Mouse (Mus musculus) gastrocnemius, postnatal 4 days (tissue): Measurements from ENCODE around the gene Dedd. TPM values are rescaled to one million over a fixed set of nuclear protein-coding genes. Genes with fewer than 3 reads are reported as not detected.
"Not testable (repeated sequence)": the region's sequence is repeated elsewhere in the genome, so short reads cannot be mapped to it uniquely, and the experiment has no call there.

Experiments used
- DNase-seq, 2 experiments: peaks; one replicate each; pipeline ENCODE4 v3.0.0; 2021 to 2022; ENCODE audit warnings: low spot score in 2 of 2, mixed read lengths in 2 of 2
- total RNA-seq, 2 experiments: library from RNA; stranded (reverse); gene quantifications; 2 replicates each; pipeline ENCODE4 v1.2.3; 2021

Dedd gene
- total RNA-seq, 2 experiments from 2014 or later: 33.5 to 33.6 TPM

DNA sequence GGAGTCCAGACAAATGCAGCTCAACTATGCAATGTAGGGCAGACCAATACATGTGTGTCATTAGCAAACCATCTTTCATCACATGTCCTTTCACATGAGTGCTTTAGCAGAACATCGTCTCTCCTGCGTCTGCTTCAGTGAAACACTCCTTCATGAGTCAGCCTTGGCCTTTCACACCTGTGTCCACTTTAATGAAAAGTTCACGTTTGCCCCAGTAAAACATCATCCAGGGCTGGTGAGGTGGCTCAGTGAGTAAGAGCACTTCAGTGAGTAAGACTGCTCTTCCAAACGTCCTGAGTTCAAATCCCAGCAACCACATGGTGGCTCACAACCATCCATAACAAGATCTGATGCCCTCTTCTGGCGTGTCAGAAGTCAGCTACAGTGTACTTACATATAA, 22.8 kb upstream of the Dedd start:
- not testable (repeated sequence) for DNase-seq

DNA sequence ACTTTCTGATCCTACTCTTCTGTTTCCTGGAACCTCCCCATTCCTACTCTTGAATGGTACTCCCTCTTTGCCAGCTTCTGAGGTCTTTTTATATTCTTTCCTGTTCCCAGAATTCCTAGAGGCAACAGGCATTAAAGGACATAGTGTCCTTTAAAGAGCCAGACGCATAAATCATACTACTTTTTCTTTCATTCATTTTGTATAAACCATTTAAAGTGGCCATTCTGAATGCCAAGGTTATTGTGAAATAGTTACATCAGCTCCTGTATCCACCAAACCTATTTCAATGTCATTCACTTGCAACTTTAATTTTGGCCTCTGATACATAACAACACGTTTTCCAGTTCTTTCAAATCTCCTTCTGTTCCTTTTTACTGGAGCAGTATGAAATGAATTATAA, 19.6 kb upstream of the Dedd start:
- DNase-seq: no peak

DNA sequence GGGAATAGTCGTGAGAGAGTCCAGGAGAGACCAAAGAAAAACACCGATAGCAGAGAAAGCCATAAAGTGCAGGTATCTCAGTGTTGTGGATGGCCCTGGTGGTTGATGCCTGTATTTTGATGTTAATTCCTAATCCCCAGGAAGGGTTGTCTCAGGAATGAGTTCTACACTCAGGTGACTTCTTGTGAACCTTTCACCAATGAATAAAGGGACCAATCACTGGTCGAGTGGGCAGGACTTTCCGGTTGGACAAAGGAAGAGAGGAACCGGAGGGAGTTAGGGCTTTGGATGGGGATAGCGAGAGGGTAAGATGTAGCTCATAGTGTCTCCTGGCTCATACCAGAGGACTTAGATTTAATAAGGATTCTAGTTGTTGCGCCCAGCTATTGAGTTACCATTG, 9.2 kb upstream of the Dedd start:
- no peak for DNase-seq

DNA sequence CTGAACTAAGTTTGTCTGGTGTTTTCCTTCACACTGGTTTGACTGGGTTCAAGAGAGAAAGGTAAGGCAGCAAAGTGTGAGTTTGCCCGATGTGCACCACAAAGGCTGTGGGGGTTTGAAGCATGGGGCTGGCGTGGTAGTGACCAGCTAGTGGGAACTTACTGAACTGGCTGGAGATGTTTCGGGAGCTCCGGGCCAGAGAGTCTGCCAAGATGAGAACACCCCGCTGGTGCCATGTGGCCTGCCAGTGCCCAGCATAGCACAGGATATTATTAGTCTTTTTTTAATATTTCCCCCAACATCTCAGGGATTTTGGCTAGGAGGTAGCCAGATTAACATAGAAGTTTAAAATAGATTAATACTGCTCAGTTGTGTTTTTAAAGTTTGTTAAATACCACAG, 8.8 kb upstream of the Dedd start:
- no peak for DNase-seq

DNA sequence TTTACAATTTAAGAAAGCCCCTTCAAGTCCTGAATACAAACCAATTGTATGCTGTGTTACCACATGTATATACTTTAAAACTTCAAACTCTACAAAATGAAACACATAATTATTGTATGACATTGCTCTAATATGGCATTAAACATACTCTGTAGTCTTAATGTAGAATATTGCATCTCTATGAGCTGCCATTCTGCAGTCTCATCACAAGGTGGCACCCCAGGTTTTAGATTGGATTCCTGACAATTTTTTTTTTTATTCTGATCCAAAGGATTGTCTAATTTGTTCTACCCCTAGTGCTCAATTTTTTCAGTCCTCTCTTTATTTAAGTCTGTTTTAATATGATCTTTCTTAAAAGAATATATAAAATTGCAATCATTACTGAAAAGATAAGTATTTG, 7.5 kb upstream of the Dedd start:
- DNase-seq: no peak

DNA sequence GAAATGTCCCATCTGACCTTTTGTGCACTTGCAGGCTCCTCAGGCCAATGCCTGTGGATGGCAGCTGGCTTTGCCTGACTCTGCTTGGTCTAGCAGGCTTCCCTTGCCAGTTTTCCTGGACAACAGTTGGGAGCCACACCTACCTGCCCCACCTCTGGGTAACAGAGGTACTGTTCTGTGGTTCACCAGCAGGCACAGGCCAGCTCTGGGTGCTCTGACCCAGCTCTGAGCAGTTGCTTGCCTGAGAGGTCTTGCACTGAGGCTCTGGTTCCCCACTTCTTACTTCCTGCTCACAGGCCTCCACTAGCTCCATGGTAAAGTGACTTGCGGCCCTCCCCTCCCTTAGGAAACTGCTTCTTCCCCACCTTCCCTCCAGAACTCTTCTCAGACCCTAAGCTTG, 6.9 kb upstream of the Dedd start:
- no peak for DNase-seq

DNA sequence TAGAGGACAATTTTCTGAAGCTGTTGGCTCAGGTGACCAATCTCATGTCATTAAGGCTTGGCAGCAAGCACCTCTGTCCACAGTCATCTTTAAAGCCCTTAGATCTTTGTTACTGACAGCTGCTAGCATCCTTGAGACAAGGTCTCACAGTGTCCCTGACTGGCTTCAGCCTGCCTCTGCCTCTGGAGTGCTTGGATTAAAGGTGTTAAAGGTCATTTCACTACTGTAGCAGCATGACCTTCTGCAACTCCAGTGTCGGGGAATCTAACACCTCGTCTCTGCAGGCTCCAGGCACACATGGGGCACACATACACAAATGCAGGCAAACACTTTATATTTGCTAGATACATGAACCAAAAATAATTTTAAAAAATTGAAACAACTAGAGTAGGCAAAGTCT, 3.4 kb upstream of the Dedd start:
- DNase-seq: no peak

DNA sequence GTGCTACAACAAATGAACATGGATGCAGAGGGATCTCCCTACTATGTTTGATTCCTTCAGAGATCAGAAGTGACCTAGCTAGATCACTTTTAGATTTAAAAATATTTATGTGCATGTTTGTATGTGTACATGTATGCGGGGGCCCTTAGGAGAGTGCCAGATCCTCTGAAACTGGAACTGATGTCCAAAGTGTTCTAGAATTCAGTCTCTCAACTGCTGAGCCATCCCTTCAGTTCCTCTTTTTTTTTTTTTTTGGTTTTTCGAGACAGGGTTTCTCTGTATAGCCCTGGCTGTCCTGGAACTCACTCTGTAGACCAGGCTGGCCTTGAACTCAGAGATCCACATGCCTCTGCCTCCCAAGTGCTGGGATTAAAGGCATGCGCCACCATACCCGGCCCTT, 2.4 kb upstream of the Dedd start:
- not testable (repeated sequence) for DNase-seq

DNA sequence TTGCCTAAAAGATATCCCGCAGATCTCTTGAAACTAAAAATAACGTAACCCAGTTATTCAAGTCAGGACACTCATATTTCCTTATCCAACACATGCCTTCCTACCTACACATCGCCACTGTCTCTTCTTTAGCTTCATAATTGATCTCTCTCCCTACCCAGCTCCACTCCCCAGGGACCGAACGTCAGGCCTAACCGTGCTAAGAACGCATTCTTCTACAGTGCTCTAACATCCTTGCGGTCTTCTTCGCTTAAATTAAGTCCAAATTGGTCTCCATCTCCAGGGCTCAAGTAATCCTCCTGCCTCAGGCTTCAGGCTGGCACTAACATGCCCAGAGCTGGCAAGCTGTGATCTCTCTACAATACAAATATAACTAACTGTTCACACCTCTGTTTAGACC, 701 bp upstream of the Dedd start:
- DNase-seq: no peak

DNA sequence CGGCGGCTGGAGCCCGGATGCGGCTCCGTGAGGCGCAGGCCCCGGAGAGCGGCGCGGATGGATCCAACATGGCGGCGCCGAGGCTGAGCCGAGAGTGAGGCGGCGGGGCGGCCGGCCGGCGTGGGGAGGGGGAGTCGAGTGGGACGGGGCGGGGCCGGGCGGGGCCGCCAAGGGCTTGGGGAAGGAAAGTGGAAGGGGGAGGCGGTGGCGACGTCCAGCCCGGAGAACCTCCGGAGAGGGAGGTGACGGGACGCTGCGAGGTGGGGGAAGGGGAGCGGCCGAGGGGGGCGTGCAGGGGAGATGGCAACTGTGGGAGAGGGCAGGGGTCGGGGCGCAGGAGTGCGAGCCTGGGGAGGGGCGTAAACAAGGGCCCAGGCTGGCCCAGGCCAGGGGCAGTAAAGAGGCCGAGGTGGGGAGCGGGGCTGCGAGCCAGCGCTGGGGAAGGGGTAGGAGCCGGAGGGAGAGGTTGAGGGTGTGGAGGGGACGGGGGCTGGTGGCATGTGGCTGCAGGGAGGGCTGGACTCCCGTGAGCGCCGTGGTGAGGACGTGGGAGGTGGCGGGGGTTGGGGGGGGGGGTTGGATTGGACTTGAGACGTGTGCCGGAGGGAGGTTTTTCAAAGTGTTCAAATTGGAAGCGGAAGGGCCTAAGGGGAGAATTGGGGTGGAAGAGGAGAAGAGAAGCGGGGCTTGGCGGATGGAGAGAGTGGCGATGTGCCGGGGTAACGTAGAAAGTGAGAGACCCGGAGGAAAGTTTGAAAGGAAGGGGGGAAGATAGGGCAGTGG, 679 bp downstream of the Dedd start:
- peak in 1 of 2 experiments; percentile 85 for DNase-seq

DNA sequence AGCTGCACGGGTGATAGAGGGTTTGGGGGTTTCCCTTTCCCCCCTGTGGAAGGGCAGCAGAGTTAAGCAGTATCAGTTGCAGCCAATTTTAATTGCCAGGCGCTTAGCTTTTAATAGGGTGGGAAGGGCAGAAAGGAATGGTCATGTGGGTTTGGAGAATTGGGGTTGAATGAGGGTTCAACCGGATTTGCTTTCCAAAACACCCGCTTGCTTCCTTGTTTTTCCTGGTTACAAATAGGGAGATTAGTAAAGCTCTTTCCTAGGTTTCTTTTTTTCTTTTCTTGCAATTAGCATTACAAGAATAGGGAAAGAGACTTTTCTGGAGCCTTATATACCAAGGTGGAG, 1.2 kb downstream of the Dedd start:
- no peak for DNase-seq

DNA sequence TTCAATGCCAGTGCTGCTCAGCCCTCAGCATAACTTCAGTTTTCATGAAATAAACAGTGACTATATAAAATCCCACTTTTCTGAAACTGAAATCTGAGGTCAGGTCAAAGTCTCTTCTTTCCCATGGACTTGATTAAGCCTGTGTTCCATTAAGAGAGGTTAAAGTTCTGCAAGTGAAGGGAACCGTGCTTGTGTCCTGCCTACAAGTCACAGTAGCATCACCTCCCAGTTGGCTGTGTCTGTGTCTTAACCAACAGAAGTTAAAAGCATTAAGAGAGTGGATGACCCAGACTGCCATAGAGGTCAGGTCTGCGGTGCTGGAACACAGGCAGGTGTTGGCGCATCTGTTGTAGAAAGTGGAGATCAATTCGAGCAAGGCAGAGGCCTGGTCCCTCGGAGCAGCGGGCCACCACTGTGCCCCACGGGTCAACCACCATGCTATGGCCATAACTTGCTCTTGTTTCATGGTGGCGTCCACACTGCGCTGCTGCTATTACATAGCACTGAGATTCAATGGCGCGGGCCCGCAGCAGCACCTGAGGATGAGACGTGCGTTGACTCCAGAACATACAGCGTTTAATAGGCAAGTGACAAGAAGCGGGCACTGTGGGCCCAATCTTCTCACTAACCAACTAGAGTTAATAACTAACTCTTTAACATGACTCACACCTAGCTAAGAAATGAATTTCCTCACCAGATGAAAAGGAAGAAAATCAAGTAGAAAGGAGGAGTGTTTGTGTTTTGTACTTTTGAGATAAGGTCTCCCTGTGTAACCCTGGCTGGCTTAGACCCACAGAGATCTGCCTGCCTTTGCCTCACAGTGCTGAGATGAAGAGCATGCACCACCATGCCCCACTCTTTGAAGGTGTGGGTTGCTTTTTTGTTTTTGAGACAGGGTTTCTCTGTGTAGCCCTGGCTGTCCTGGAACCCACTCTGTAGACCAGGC, 13.6 kb downstream of the Dedd start:
- no peak for DNase-seq

DNA sequence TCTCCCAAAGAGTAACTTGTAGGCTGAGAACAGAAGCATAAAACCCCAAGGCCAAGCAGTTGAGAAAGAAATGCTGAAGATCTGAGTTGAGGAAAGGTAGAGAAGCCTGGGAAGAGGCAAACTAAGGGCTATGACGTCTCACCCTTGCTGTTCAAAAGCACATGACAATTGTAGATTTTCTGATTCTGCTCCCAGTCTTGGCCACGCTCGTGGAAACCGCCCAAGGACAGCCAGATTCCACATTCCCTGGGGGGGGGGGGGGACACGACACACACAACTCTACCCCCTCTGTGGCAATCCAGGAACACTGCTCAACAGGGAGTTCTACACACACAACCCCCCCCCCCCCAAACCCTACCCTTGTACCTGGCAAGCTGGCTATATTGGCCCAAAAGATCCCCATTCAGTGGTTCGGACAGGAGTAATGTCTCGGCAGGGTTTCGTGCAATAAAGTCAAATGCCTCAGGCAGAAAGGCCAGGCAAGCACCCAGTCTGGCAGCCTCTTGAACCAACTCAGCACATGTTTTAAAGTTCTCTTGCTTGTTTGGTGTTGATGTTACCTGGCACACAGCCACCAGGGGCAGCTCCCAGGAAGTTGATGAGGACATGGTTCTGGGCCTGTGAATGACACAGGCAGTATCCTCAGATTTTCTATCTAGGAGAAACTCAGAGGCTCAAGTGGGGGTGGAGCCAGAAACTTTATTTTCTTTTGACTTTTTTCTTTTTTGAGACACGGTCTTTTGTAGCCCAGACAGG, 15.2 kb downstream of the Dedd start:
- peak in 1 of 2 experiments; percentile 37 for DNase-seq

DNA sequence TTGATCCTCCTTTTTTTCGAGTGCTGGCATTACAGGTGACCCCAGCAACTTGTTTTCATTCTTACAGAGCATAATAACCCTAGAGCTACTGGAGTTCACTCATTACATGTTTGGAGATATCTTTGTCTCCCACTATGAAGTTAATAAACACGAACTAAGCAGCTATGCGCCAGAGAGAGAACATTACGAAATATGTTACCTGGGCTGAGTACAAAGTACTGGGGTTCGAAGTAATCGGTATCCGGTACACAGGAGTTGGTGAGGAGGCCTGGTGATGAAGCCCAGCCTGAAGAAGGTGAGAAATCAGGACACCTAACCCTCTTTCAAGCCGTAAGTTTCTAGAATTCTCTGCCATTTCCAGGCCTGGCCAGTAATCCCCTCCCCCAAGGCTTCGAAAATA, 15.8 kb downstream of the Dedd start:
- DNase-seq: no peak

DNA sequence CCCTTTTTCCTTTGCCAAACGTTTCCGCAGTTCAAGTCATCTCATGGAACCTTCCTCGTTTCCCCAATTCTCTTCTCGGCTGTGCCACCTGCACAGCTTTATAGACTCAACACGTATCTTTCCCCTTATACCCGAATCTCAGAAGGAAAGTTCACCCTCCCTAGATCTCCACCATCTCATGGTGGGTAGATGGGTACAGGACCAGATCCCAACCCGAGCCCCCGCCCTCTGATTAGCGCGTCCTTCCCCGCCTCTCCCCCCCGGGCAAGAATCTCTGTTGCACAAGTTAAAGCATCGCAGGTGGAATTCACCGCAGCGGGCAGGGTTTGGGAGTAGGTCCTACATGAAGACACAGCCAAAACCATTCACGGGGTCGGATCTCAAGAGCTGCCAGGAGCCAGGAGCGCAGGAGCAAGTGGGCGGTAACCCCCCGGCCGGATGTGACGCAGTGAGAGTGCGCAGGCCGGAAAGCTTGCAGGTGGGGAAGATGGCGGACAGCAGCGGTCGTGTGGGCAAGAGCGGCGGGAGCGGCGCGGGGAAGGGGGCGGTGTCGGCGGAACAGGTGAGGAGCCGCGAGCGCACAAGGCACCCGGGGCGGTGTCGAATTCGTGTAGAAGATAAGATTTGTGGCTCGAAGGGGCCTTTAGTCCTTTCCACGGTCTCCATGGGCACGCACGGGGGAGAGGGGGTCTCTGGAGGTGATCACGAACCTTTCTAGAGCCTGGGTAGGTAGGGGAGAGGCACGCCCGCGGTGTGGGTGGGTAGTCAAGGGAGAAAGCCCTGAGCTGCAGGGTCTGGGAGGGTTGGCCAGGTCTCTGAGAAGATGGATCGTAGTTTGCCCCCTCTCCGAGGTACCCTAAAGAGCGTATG, 16.5 kb downstream of the Dedd start, which contains the start of the genes Nit1 and Pfdn2:
TSS of gene Nit1 (minus strand) at position 422 of the 870 bp plus-strand sequence.
TSS of gene Pfdn2 (plus strand) at position 446 of the 870 bp plus-strand sequence.
- DNase-seq: peak; percentile 79 to 90

DNA sequence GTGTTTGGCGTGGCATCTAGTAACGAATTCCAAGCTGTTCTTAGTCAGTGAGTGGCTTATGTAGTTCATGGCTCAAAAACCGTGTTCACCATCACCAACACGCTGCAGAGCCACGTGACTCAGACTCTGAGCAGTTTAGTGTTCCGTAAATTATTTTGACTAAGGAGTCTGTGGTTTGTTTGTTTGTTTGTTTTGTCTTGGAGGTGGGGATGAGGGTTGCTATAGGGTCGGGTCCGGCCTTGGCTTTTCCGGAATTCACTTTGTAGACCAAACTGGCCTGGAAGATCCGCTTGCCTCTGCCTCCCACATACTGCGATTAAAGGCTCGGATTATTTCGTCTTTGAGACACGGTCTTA, 17.1 kb downstream of the Dedd start:
- no peak for DNase-seq

DNA sequence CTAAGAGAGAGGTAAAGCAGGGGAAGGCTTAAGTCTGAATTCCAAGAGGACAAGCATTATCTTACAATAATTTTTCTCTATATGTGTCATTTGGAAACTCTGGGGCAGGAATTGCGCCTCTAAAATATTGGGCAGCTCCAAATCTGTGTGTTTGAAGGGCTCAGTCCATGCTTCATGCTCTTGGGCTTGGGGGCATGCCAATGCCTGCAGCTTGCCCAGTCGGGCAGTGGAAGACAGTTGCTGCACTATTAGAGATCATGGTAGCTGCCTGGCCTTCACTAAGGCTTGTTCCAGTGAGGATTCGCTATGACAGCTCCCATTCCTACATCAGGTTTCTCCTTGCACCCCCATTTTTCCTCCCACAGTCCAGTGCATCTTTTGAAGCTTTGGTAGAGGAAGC, 19.7 kb downstream of the Dedd start:
- no peak for DNase-seq

DNA sequence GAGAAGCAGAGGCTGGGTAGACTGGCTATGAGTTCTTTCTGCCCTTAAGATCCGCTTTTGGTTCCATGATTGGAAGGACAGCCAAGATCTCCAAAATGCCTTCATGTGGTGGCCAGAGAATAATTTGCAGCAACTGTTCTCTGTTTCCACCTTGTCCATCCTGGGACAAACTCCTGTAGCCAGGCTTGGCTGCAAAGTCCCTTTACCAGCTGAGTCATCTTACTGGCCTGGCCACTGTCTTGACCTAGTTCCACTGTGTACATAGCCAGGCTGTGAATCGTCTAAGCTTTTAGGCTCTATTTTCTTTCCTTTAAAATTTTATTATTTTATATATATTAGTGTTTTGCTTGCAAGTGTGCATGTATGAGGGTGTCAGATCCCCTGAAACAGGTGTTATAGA, 20.3 kb downstream of the Dedd start:
- no peak for DNase-seq

DNA sequence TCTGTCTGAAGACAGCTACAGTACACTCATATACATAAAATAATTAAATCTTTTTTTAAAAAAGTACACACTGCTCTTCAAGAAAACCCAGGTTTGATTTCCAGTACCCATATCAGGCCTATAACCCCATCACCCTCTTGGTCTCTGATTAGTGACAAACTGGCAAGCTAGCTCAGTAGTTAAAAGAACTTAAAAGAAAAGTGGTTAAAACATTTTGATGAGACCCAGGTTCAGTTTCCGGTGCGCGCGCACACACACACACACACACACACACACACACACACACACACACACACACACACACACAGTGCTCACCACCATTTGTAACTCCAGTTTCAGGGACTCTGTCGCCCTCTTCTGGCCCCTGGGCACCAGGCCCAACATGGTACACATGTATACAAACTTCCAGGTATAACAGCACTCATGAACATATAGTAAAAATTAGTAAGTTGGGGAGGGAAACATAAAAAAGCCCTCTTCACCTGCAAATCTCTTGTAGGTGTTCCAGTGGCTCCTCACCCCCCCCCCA, 26.9 kb downstream of the Dedd start:
- DNase-seq: no peak

DNA sequence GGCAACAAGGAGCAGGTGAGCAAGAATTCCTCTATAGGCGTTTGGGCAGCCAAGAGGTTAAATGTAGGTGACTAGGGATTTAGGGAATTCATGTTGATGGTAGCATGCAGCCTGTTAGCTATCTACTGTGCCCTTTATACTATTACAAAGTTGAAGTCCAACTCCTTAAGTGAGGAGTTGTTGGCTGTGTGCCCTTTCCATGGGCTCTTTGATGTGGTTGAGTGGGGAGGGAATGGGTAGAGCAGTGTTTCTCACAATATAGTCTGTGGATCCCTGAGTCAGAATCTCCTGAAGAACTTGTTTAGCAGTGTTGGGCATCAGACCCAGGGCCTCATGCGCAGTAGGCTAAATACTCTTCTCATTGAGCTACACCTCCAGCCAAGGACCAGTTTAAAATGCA, 27.9 kb downstream of the Dedd start:
- no peak for DNase-seq
